Mouse (Mus musculus) cerebellum, postnatal 4 days (tissue): ENCODE measurements around the gene Iqgap3.

Experiments used
- DNase-seq, 2 experiments: peaks; one replicate each; pipeline ENCODE4 v3.0.0; 2022; ENCODE audit warnings: low spot score in 2 of 2, mixed read lengths in 1 of 2

Gene Iqgap3

GRCm38 (mm10) chr3:88081345-88082223 is at the start of gene Iqgap3:
Iqgap3 (plus strand) TSS chr3:88081971.
- peak; percentile 76 to 81 for DNase-seq

GRCm38 (mm10) chr3:88033506-88033905 is 48.3 kb upstream of the Iqgap3 start:
- no peak for DNase-seq

GRCm38 (mm10) chr3:88035561-88036293 is 46.0 kb upstream of the Iqgap3 start:
- no peak for DNase-seq

GRCm38 (mm10) chr3:88042661-88043421 is 38.9 kb upstream of the Iqgap3 start, which contains the start of gene Gpatch4:
Gpatch4 (plus strand) TSS chr3:88043108.
- DNase-seq, result peak; percentile 52 to 77

- DNase-seq, result no peak
Observed at GRCm38 (mm10) chr3:88049532-88049931, 32.2 kb upstream of the Iqgap3 start.

- DNase-seq, result no peak
Observed at GRCm38 (mm10) chr3:88057030-88057429, 24.7 kb upstream of the Iqgap3 start.

- DNase-seq, result peak; percentile 72 to 82
Observed at GRCm38 (mm10) chr3:88057902-88058696, 23.7 kb upstream of the Iqgap3 start, which contains the start of gene Naxe. Naxe (minus strand) TSS chr3:88058495.

GRCm38 (mm10) chr3:88068386-88068785 is 13.4 kb upstream of the Iqgap3 start:
- DNase-seq, result peak in 1 of 2 experiments; percentile 4

GRCm38 (mm10) chr3:88071783-88072182 is 10.0 kb upstream of the Iqgap3 start:
- DNase-seq, result peak; percentile 92 to 94

- no peak for DNase-seq
Observed at GRCm38 (mm10) chr3:88073631-88074030, 8.1 kb upstream of the Iqgap3 start.

GRCm38 (mm10) chr3:88074351-88074750 is 7.4 kb upstream of the Iqgap3 start:
- DNase-seq, result no peak

- no peak for DNase-seq
Observed at GRCm38 (mm10) chr3:88074766-88075165, 7.0 kb upstream of the Iqgap3 start.

GRCm38 (mm10) chr3:88077441-88077840 is 4.3 kb upstream of the Iqgap3 start:
- DNase-seq, result no peak

- DNase-seq, result no peak
Observed at GRCm38 (mm10) chr3:88078204-88078603, 3.6 kb upstream of the Iqgap3 start, which contains the start of gene Ttc24. Ttc24 (minus strand) TSS chr3:88078304.

GRCm38 (mm10) chr3:88082224-88082618 is 450 bp downstream of the Iqgap3 start:
- no peak for DNase-seq

GRCm38 (mm10) chr3:88082663-88083062 is 892 bp downstream of the Iqgap3 start:
- DNase-seq, result no peak

GRCm38 (mm10) chr3:88084001-88084400 is 2.2 kb downstream of the Iqgap3 start:
- no peak for DNase-seq

GRCm38 (mm10) chr3:88085459-88085858 is 3.7 kb downstream of the Iqgap3 start:
- no peak for DNase-seq

GRCm38 (mm10) chr3:88087688-88088087 is 5.9 kb downstream of the Iqgap3 start:
- DNase-seq, result no peak

GRCm38 (mm10) chr3:88090106-88090505 is 8.3 kb downstream of the Iqgap3 start:
- no peak for DNase-seq

- DNase-seq, result no peak
Observed at GRCm38 (mm10) chr3:88090616-88091015, 8.8 kb downstream of the Iqgap3 start.
